Mouse (Mus musculus): ENCODE measurements around the gene Polg2. TPM values are rescaled to one million over a fixed set of nuclear protein-coding genes. Genes with fewer than 3 reads are reported as not detected.

The Polg2 gene
- total and polyA plus RNA-seq, 3 experiments, result 6.3 to 10.7 TPM; not detected in 1

- Histone ChIP-seq H3K4me1 (ENCODE audit: control insufficient read depth in 1 of 2, insufficient read depth in 2 of 2, low read length in 2 of 2) (peaks cover 3 to 6% of the 10 kb centered on the region in 2 experiments; a peak in 3 of 4 replicates), H3K79me2 (ENCODE audit: control insufficient read depth, insufficient read depth, low read length, poor library complexity) (peaks cover 13% of the 10 kb centered on the region), H3K27me3 (ENCODE audit: control insufficient read depth in 1 of 2, insufficient read depth in 2 of 2, low read length in 2 of 2) (no peaks in the 10 kb centered on the region), H3K9ac (ENCODE audit: control insufficient read depth, low read depth, low read length, poor library complexity, severe bottlenecking) (no peak overlapping the region), H3K9me3 (replicated peaks; ENCODE audit: insufficient read depth, low read length) (no peaks in the 10 kb centered on the region), H3K27ac (ENCODE audit: control insufficient read depth, low read depth, low read length) (no peak overlapping the region), H3K4me3 (ENCODE audit: control insufficient read depth in 1 of 2, insufficient read depth in 1 of 2, low read depth in 2 of 2, low read length in 2 of 2) (no peak overlapping the region), H3K36me3 (ENCODE audit: control insufficient read depth in 1 of 2, insufficient read depth in 2 of 2, low read length in 2 of 2) (peaks cover 6 to 22% of the 10 kb centered on the region in 2 experiments)
- TF ChIP-seq CTCF (IDR thresholded peaks at IDR 0.05 in 2 of 3, conservative IDR thresholded peaks at IDR 0.05 in 1 of 3; ENCODE audit: control insufficient read depth in 1 of 3, insufficient read depth in 1 of 3, low read depth in 2 of 3, low read length in 3 of 3, poor library complexity in 1 of 3, severe bottlenecking in 1 of 3), result peak; percentile 6 to 53 (median 50); a peak in 4 of 6 replicates
- TF ChIP-seq E2F4 (IDR thresholded peaks at IDR 0.05; ENCODE audit: borderline replicate concordance, low read depth, low read length), result no peak
- TF ChIP-seq USF2 (IDR thresholded peaks at IDR 0.05; ENCODE audit: borderline replicate concordance in 1 of 2, insufficient read depth in 1 of 2, low read depth in 1 of 2, low read length in 2 of 2), result no peak
- TF ChIP-seq POLR2A (IDR thresholded peaks at IDR 0.05; ENCODE audit: control insufficient read depth in 1 of 2, insufficient read depth in 1 of 2, low read depth in 1 of 2, low read length in 2 of 2, poor library complexity in 1 of 2), result no peak
- peak; percentile 47 for TF ChIP-seq SMC3 (IDR thresholded peaks at IDR 0.05; ENCODE audit: low read depth, low read length)
- no peak for TF ChIP-seq USF1 (IDR thresholded peaks at IDR 0.05; ENCODE audit: low read depth, low read length)
- peak; percentile 58 for DNase-seq (ENCODE audit: low read depth, low spot score)
These were observed 14.5 kb upstream of the Polg2 start for GRCm38 (mm10) chr11:106793846-106794245.

GRCm38 (mm10) chr11:106789649-106790048 is 10.3 kb upstream of the Polg2 start:
- TF ChIP-seq ETS1 (IDR thresholded peaks at IDR 0.05; ENCODE audit: low read depth, low read length) (0 out of 2 replicates have a peak, but pooled peaks have one; percentile 29), POLR2AphosphoS2 (IDR thresholded peaks at IDR 0.05; ENCODE audit: low read length) (no peak), MAFK (IDR thresholded peaks at IDR 0.05; ENCODE audit: borderline replicate concordance, low read depth, low read length) (no peak), CHD1 (IDR thresholded peaks at IDR 0.05; ENCODE audit: low read depth, low read length) (peak; percentile 47; the same call in 1 of the 2 replicates), SIN3A (IDR thresholded peaks at IDR 0.05; ENCODE audit: low read length) (peak; percentile 55), MYB (IDR thresholded peaks at IDR 0.05; ENCODE audit: low read depth, low read length) (no peak), MXI1 (IDR thresholded peaks at IDR 0.05; ENCODE audit: low read depth, low read length) (0 out of 2 replicates have a peak, but pooled peaks have one; percentile 16)
- H3K4me3 ChIP-seq (ENCODE audit: control insufficient read depth in 1 of 2, insufficient read depth in 1 of 2, low read depth in 2 of 2, low read length in 2 of 2), result peak overlapping the region; percentile 59 to 83
- H3K27me3 ChIP-seq (ENCODE audit: control insufficient read depth in 1 of 2, insufficient read depth in 2 of 2, low read length in 2 of 2), result no peaks in the 10 kb centered on the region
- H3K36me3 ChIP-seq (ENCODE audit: control insufficient read depth in 1 of 2, insufficient read depth in 2 of 2, low read length in 2 of 2), result peaks cover 24 to 30% of the 10 kb centered on the region in 2 experiments
- H3K27ac ChIP-seq (ENCODE audit: control insufficient read depth, low read depth, low read length), result peak overlapping the region; percentile 91
- no peaks in the 10 kb centered on the region for H3K9me3 ChIP-seq (replicated peaks; ENCODE audit: insufficient read depth, low read length)
- peak overlapping the region; percentile 85 for H3K9ac ChIP-seq (ENCODE audit: control insufficient read depth, low read depth, low read length, poor library complexity, severe bottlenecking)
- peaks cover 3 to 9% of the 10 kb centered on the region in 2 experiments for H3K4me1 ChIP-seq (ENCODE audit: control insufficient read depth in 1 of 2, insufficient read depth in 2 of 2, low read length in 2 of 2)
- peak; percentile 65 for DNase-seq (ENCODE audit: low read depth, low spot score)
- H3K79me2 ChIP-seq (ENCODE audit: control insufficient read depth, insufficient read depth, low read length, poor library complexity), result peaks cover 45% of the 10 kb centered on the region

- peak within 1 kb of the TSS; percentile 82 to 86 for H3K4me3 ChIP-seq (ENCODE audit: control insufficient read depth in 1 of 2, insufficient read depth in 1 of 2, low read depth in 2 of 2, low read length in 2 of 2)
- H3K9ac ChIP-seq (ENCODE audit: control insufficient read depth, low read depth, low read length, poor library complexity, severe bottlenecking), result peak within 1 kb of the TSS; percentile 96
- peaks cover 3 to 9% of the 10 kb centered on the region in 2 experiments for H3K4me1 ChIP-seq (ENCODE audit: control insufficient read depth in 1 of 2, insufficient read depth in 2 of 2, low read length in 2 of 2)
- peak within 1 kb of the TSS; percentile 91 for H3K27ac ChIP-seq (ENCODE audit: control insufficient read depth, low read depth, low read length)
- H3K36me3 ChIP-seq (ENCODE audit: control insufficient read depth in 1 of 2, insufficient read depth in 2 of 2, low read length in 2 of 2), result peaks cover 31 to 37% of the 10 kb centered on the region in 2 experiments
- peak; percentile 100 for DNase-seq (ENCODE audit: low read depth, low spot score)
- H3K79me2 ChIP-seq (ENCODE audit: control insufficient read depth, insufficient read depth, low read length, poor library complexity), result peaks cover 45% of the 10 kb centered on the region
- no peaks in the 10 kb centered on the region for H3K27me3 ChIP-seq (ENCODE audit: control insufficient read depth in 1 of 2, insufficient read depth in 2 of 2, low read length in 2 of 2)
- no peaks in the 10 kb centered on the region for H3K9me3 ChIP-seq (replicated peaks; ENCODE audit: insufficient read depth, low read length)
- TF ChIP-seq POLR2AphosphoS2 (IDR thresholded peaks at IDR 0.05; ENCODE audit: low read length) (no peak; the same call in none of the 2 replicates), USF2 (IDR thresholded peaks at IDR 0.05; ENCODE audit: borderline replicate concordance in 1 of 2, insufficient read depth in 1 of 2, low read depth in 1 of 2, low read length in 2 of 2) (peak in 1 of 2 experiments; percentile 93; a peak in 3 of 4 replicates), TAL1 (IDR thresholded peaks at IDR 0.05; ENCODE audit: low read length) (no peak), ZC3H11A (IDR thresholded peaks at IDR 0.05; ENCODE audit: low read depth, low read length) (no peak; the same call in 1 of the 2 replicates), KAT2A (conservative IDR thresholded peaks at IDR 0.05; ENCODE audit: low read depth, low read length) (peak; percentile 78), ZMIZ1 (IDR thresholded peaks at IDR 0.05; ENCODE audit: low read depth, low read length) (peak; percentile 83), BHLHE40 (IDR thresholded peaks at IDR 0.05; ENCODE audit: borderline replicate concordance, low read depth, low read length) (peak; percentile 87), ELF1 (IDR thresholded peaks at IDR 0.05; ENCODE audit: low read depth, low read length) (no peak; the same call in 1 of the 2 replicates), MYC (IDR thresholded peaks at IDR 0.05; ENCODE audit: low read depth, low read length) (peak; percentile 85), MEF2A (IDR thresholded peaks at IDR 0.05; ENCODE audit: extremely low read depth, insufficient replicate concordance, low read depth, low read length, poor library complexity, severe bottlenecking) (no peak), ETS1 (IDR thresholded peaks at IDR 0.05; ENCODE audit: low read depth, low read length) (peak; percentile 47; the same call in 1 of the 2 replicates), CTCF (IDR thresholded peaks at IDR 0.05 in 2 of 3, conservative IDR thresholded peaks at IDR 0.05 in 1 of 3; ENCODE audit: control insufficient read depth in 1 of 3, insufficient read depth in 1 of 3, low read depth in 2 of 3, low read length in 3 of 3, poor library complexity in 1 of 3, severe bottlenecking in 1 of 3) (peak in 1 of 3 experiments; percentile 28; a peak in 1 of 6 replicates), MAZ (IDR thresholded peaks at IDR 0.05; ENCODE audit: low read depth, low read length) (peak; percentile 100), MYB (IDR thresholded peaks at IDR 0.05; ENCODE audit: low read depth, low read length) (peak; percentile 73)
These were observed 9.6 kb upstream of the Polg2 start, which contains the start of the genes Ddx5 and Cep95 for GRCm38 (mm10) chr11:106788775-106789459. Gene Ddx5 (minus strand): TSS chr11:106789185. Gene Cep95 (plus strand): TSS chr11:106789252.

Data from MEL (cell line).